9 mouse cellular contexts compared by ENCODE assay signal in the genomic region with DNA sequence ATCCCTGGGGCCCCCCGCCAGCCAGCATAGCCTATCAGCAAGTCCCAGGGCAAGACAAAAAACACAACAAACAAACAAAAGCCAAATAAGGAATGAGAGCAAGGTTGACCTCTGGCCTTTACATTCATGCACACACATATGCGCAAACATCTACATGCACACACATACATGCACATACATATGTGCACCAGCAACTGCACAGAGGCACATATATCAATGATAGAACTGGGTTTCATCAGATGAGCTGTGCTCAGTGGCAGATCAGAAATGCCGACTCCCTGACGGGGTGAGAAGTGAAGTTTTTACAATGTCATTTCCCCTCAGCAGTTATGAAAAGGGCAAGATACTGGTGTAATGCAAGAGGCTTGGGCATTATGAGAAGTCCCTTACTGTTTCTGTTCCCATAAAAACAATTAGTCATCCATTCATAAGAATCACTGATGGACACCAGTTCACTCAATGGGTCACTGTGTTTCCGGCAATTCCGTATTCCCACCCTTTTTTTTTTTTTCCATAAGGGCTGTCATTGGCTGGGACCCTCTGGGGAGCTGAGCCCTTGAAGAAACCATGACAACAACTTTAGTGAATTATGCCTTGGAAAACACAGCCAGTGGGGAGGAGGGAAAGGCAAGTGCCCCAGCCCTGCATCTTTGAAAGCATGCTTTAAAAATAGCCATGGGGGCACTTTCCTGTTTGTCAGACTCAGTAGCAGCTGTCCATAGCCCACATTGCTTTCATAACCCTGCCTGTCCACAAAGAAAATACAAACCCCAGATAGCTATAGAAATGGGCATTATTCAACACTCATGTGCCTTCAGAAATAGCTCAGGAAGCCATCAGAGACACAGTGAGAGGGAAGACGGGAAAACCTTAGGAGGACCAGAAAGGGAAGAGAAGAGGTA.
DNase-seq lines count a peak whose midpoint lies in the region; ATAC-seq and TF ChIP-seq lines count a peak whose summit lies in the region.
"Had no signal": no experiment of that assay in that cellular context is flagged by ENCODE, and none has a peak within 500 bp of the region (broad histone marks: within the 10 kb centered on the region; RNA-seq: fewer than 3 reads in every experiment).

No protein-coding gene starts in this region.

- no peaks in the 10 kb centered on the region for H3K9me3 ChIP-seq in lung, embryonic 14.5 days (ENCODE audit: low read depth, low read length)
- no peaks in the 10 kb centered on the region for H3K9me3 ChIP-seq in forebrain, embryonic 12.5 days
- no peaks in the 10 kb centered on the region for H3K9me3 ChIP-seq in hindbrain, embryonic 14.5 days (ENCODE audit: control insufficient read depth, low read length)
- H3K9me3 ChIP-seq: liver, embryonic 15.5 days had no signal

- H3K9ac ChIP-seq in lung, embryonic 14.5 days, result no peak overlapping the region
- H3K9ac ChIP-seq in forebrain, embryonic 12.5 days, result no peak overlapping the region
- H3K9ac ChIP-seq in hindbrain, embryonic 14.5 days, result no peak overlapping the region
- H3K9ac ChIP-seq: liver, embryonic 15.5 days had no signal

- WGBS in lung, embryonic 14.5 days, result 62% methylated on average over 7 of the region's 7 CpGs
- WGBS in forebrain, embryonic 12.5 days, result 55% methylated on average over 7 of the region's 7 CpGs
- WGBS in hindbrain, embryonic 14.5 days, result 43% methylated on average over 7 of the region's 7 CpGs

- H3K4me2 ChIP-seq in lung, embryonic 14.5 days, result no peak overlapping the region
- H3K4me2 ChIP-seq in forebrain, embryonic 12.5 days, result no peak overlapping the region
- H3K4me2 ChIP-seq in hindbrain, embryonic 14.5 days (replicated peaks), result no peak overlapping the region
- H3K4me2 ChIP-seq in myocyte (ENCODE audit: low read depth), result peak overlapping the region; percentile 51
- H3K4me2 ChIP-seq: liver, embryonic 15.5 days had no signal

- H3K4me1 ChIP-seq in lung, embryonic 14.5 days (ENCODE audit: insufficient read depth), result no peaks in the 10 kb centered on the region
- peaks cover 12% of the 10 kb centered on the region for H3K4me1 ChIP-seq in forebrain, embryonic 12.5 days
- no peaks in the 10 kb centered on the region; the same call in 1 of the 2 replicates for H3K4me1 ChIP-seq in hindbrain, embryonic 14.5 days (replicated peaks; ENCODE audit: control insufficient read depth, insufficient read depth, low read length)
- H3K4me1 ChIP-seq: liver, embryonic 15.5 days had no signal

- no peaks in the 10 kb centered on the region for H3K79me2 ChIP-seq in myocyte (ENCODE audit: control insufficient read depth, insufficient read depth)

- ATAC-seq in lung, embryonic 14.5 days (ENCODE audit: insufficient read depth), result no peak
- peak; percentile 77 for ATAC-seq in forebrain, embryonic 12.5 days (ENCODE audit: low FRiP score)
- ATAC-seq in hindbrain, embryonic 14.5 days (ENCODE audit: low FRiP score), result peak; percentile 82; the same call in 1 of the 2 replicates

- peak; percentile 18 for DNase-seq in lung, embryonic 14.5 days
- no peak for DNase-seq in lung, postnatal 25 days (ENCODE audit: low spot score)
- DNase-seq in hindbrain, embryonic 14.5 days (ENCODE audit: low spot score), result no peak
- DNase-seq in frontal cortex, postnatal 14 days (ENCODE audit: low spot score in 2 of 2), result no peak
- DNase-seq in ovary, postnatal 14 days (ENCODE audit: low spot score), result no peak
- no peak for DNase-seq in urinary bladder, postnatal 4 days (ENCODE audit: low spot score in 2 of 2)

- H3ac ChIP-seq in myocyte (ENCODE audit: control insufficient read depth, insufficient read length), result no peak overlapping the region

- no peak overlapping the region for H3K4me3 ChIP-seq in lung, embryonic 14.5 days (ENCODE audit: low read depth, low read length)
- H3K4me3 ChIP-seq in forebrain, embryonic 12.5 days (replicated peaks), result no peak overlapping the region
- no peak overlapping the region for H3K4me3 ChIP-seq in hindbrain, embryonic 14.5 days (replicated peaks; ENCODE audit: low read length)
- no peak overlapping the region for H3K4me3 ChIP-seq in myocyte
- H3K4me3 ChIP-seq: liver, embryonic 15.5 days had no signal

- no peaks in the 10 kb centered on the region for H3K27me3 ChIP-seq in lung, embryonic 14.5 days (ENCODE audit: insufficient read depth, low read length)
- no peaks in the 10 kb centered on the region for H3K27me3 ChIP-seq in forebrain, embryonic 12.5 days
- H3K27me3 ChIP-seq in hindbrain, embryonic 14.5 days (ENCODE audit: control insufficient read depth, insufficient read depth, low read length), result no peaks in the 10 kb centered on the region
- no peaks in the 10 kb centered on the region for H3K27me3 ChIP-seq in myocyte (ENCODE audit: control insufficient read depth, insufficient read depth, insufficient read length)
- H3K27me3 ChIP-seq: liver, embryonic 15.5 days had no signal

- no peak for TF ChIP-seq CTCF in lung, embryonic 14.5 days (IDR thresholded peaks at IDR 0.05; ENCODE audit: low read depth)

- H3K27ac ChIP-seq in lung, embryonic 14.5 days (ENCODE audit: low read depth), result no peak overlapping the region
- peak overlapping the region; percentile 63 for H3K27ac ChIP-seq in forebrain, embryonic 12.5 days
- no peak overlapping the region for H3K27ac ChIP-seq in hindbrain, embryonic 14.5 days
- H3K27ac ChIP-seq: liver, embryonic 15.5 days had no signal

- no peaks in the 10 kb centered on the region for H3K36me3 ChIP-seq in lung, embryonic 14.5 days (ENCODE audit: insufficient read depth)
- no peaks in the 10 kb centered on the region for H3K36me3 ChIP-seq in forebrain, embryonic 12.5 days (replicated peaks)
- H3K36me3 ChIP-seq in hindbrain, embryonic 14.5 days (replicated peaks; ENCODE audit: control insufficient read depth, insufficient read depth), result no peaks in the 10 kb centered on the region
- H3K36me3 ChIP-seq in myocyte (ENCODE audit: control insufficient read depth, insufficient read depth), result no peaks in the 10 kb centered on the region
- H3K36me3 ChIP-seq: liver, embryonic 15.5 days had no signal

- TF ChIP-seq POLR2A in myocyte (IDR thresholded peaks at IDR 0.05; ENCODE audit: insufficient read length, low read depth), result no peak

TF ChIP-seq in myocyte, 11 proteins besides CTCF, POLR2A, EP300 and RAD21:
- TF ChIP-seq REST (IDR thresholded peaks at IDR 0.05; ENCODE audit: insufficient read depth, insufficient read length) (no peak), POLR2AphosphoS2 (IDR thresholded peaks at IDR 0.05; ENCODE audit: insufficient read length, low read depth) (no peak), MYOG (IDR thresholded peaks at IDR 0.05; ENCODE audit: control insufficient read depth in 1 of 3, insufficient read depth in 1 of 3, insufficient read length in 2 of 3, low read depth in 2 of 3) (peak in 2 of 3 experiments; percentile 47 to 80), E2F4 (IDR thresholded peaks at IDR 0.05; ENCODE audit: insufficient read depth) (no peak), USF1 (IDR thresholded peaks at IDR 0.05; ENCODE audit: low read depth) (no peak), MAX (IDR thresholded peaks at IDR 0.05; ENCODE audit: low read depth) (no peak), CEBPB (IDR thresholded peaks at IDR 0.05; ENCODE audit: insufficient read depth, poor library complexity, severe bottlenecking) (no peak), SRF (IDR thresholded peaks at IDR 0.05; ENCODE audit: control insufficient read depth, insufficient read length, low read depth) (no peak), TCF12 (IDR thresholded peaks at IDR 0.05; ENCODE audit: insufficient read depth, poor library complexity, severe bottlenecking) (no peak), TCF3 (IDR thresholded peaks at IDR 0.05; ENCODE audit: insufficient read length, low read depth) (no peak), MYOD1 (IDR thresholded peaks at IDR 0.05; ENCODE audit: control insufficient read depth in 1 of 3, insufficient read length in 2 of 3, low read depth in 2 of 3) (peak; percentile 60 to 75 (median 74))
